Comparison of ENCODE assay signal across 8 mouse cellular contexts in the genomic region with DNA sequence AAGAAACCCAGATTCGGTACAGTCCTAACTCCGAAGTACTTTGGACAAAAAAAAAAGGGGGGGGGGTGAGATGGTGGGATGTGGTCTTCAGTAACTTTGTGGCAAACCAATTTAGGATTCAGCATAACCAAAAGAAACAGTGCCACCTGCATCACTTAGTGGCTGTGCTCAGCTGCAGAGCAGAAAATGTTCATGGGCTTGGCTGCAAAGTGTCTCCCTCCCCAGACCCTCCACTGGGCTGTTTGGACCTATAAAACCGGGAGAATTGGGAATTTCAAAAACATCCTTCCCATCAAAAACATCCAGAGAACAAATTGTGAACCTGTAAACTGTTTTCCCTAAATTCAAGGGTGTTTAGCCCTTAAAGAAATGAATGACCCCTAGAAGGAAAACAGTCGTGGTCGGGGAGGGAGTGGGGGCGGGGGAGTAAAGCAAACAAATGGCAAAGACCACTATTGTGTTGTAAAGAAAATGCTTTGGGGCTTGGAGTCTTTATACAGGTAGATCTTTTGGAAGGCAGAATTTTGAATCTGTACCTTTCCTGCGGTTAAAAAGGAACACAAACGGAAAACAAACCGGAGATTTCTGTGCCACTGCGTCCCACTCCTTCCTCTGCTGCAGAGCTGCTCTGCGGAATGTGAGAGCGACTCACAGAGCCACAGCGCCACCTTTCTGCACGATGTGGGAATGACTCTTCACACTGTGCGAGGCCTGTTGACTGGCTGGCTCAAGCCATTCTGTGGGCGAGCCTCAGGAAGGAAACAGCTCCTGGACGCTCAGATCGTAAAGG.
DNase-seq lines count a peak whose midpoint lies in the region; ATAC-seq and TF ChIP-seq lines count a peak whose summit lies in the region.

No protein-coding gene starts in this region.

- H3K9me3 ChIP-seq in forebrain, embryonic 10.5 days: no peaks in the 10 kb centered on the region
- no peaks in the 10 kb centered on the region for H3K9me3 ChIP-seq in heart, embryonic 15.5 days (replicated peaks)
- H3K9me3 ChIP-seq in liver, embryonic 14.5 days (ENCODE audit: control insufficient read depth, low read length): no peaks in the 10 kb centered on the region
- H3K9me3 ChIP-seq in neural tube, embryonic 11.5 days (ENCODE audit: control insufficient read depth, low read length): no peaks in the 10 kb centered on the region
- no peaks in the 10 kb centered on the region for H3K9me3 ChIP-seq in stomach, postnatal 0 days (ENCODE audit: control insufficient read depth, low read length)

- H3K27me3 ChIP-seq in forebrain, embryonic 10.5 days (ENCODE audit: poor library complexity, severe bottlenecking): no peaks in the 10 kb centered on the region
- no peaks in the 10 kb centered on the region for H3K27me3 ChIP-seq in heart, embryonic 15.5 days
- no peaks in the 10 kb centered on the region for H3K27me3 ChIP-seq in liver, embryonic 14.5 days (ENCODE audit: control insufficient read depth, insufficient read depth, low read length)
- H3K27me3 ChIP-seq in neural tube, embryonic 11.5 days (ENCODE audit: control insufficient read depth, insufficient read depth, low read length): no peaks in the 10 kb centered on the region
- no peaks in the 10 kb centered on the region for H3K27me3 ChIP-seq in stomach, postnatal 0 days (ENCODE audit: control insufficient read depth, insufficient read depth, low read length)

- peak; percentile 99 for TF ChIP-seq CTCF in liver, embryonic 14.5 days (IDR thresholded peaks at IDR 0.05; ENCODE audit: low read depth)
- peak; percentile 99 for TF ChIP-seq CTCF in stomach, postnatal 0 days (IDR thresholded peaks at IDR 0.05; ENCODE audit: low read depth)

- peak overlapping the region; percentile 79 for H3K27ac ChIP-seq in forebrain, embryonic 10.5 days
- H3K27ac ChIP-seq in heart, embryonic 15.5 days: 0 out of 2 replicates have a peak overlapping the region, but pooled peaks have one; percentile 44
- no peak overlapping the region for H3K27ac ChIP-seq in liver, embryonic 14.5 days
- H3K27ac ChIP-seq in neural tube, embryonic 11.5 days (ENCODE audit: low read depth, low read length): no peak overlapping the region
- H3K27ac ChIP-seq in stomach, postnatal 0 days (replicated peaks): no peak overlapping the region

- H3K9ac ChIP-seq in heart, embryonic 15.5 days: peak overlapping the region; percentile 44
- H3K9ac ChIP-seq in liver, embryonic 14.5 days (replicated peaks): no peak overlapping the region
- peak overlapping the region; percentile 33 for H3K9ac ChIP-seq in neural tube, embryonic 11.5 days (ENCODE audit: low read length)
- no peak overlapping the region for H3K9ac ChIP-seq in stomach, postnatal 0 days (ENCODE audit: low read length)

- peak overlapping the region; percentile 43 for H3K4me3 ChIP-seq in forebrain, embryonic 10.5 days
- H3K4me3 ChIP-seq in heart, embryonic 15.5 days: peak overlapping the region; percentile 53
- H3K4me3 ChIP-seq in liver, embryonic 14.5 days (ENCODE audit: insufficient read depth in 1 of 2, low read depth in 2 of 2, low read length in 2 of 2): peak overlapping the region in 1 of 2 experiments; percentile 35; a peak in 3 of 4 replicates
- peak overlapping the region; percentile 28 for H3K4me3 ChIP-seq in neural tube, embryonic 11.5 days (ENCODE audit: low read depth, low read length)
- H3K4me3 ChIP-seq in stomach, postnatal 0 days (ENCODE audit: low read depth, low read length): peak overlapping the region; percentile 40

- peak overlapping the region; percentile 61 for H3K4me2 ChIP-seq in heart, embryonic 15.5 days
- peak overlapping the region; percentile 60 for H3K4me2 ChIP-seq in liver, embryonic 14.5 days (ENCODE audit: low read depth)
- peak overlapping the region; percentile 45 for H3K4me2 ChIP-seq in neural tube, embryonic 11.5 days (ENCODE audit: low read depth)
- peak overlapping the region; percentile 61 for H3K4me2 ChIP-seq in stomach, postnatal 0 days (replicated peaks; ENCODE audit: low read depth)

- peak; percentile 93 for ATAC-seq in heart, embryonic 15.5 days (replicated peaks; ENCODE audit: insufficient number of reproducible peaks, insufficient read depth, low FRiP score, low read depth)
- ATAC-seq in liver, embryonic 14.5 days (ENCODE audit: insufficient read depth): peak; percentile 91
- ATAC-seq in neural tube, embryonic 11.5 days (ENCODE audit: insufficient read depth, low FRiP score, low TSS enrichment): peak; percentile 95
- ATAC-seq in stomach, postnatal 0 days (ENCODE audit: low FRiP score, low TSS enrichment): peak; percentile 97

- DNase-seq in CD4-positive, CD25-positive, alpha-beta regulatory T cell, adult 2 months (ENCODE audit: low read depth, low spot score): peak; percentile 70
- peak; percentile 75 for DNase-seq in c-Kit-positive CD71-negative TER-119-negative erythroid progenitor cells, embryonic 14.5 days (ENCODE audit: low read depth)
- DNase-seq in forebrain, embryonic 10.5 days (ENCODE audit: extremely low spot score, low spot score): peak; percentile 85
- peak; percentile 88 to 91 for DNase-seq in kidney, postnatal 25 days
- peak; percentile 57 to 61 (median 60) for DNase-seq in liver, embryonic 14.5 days (ENCODE audit: low read depth in 3 of 3, low spot score in 3 of 3)
- DNase-seq in neural tube, embryonic 11.5 days (ENCODE audit: low spot score): peak; percentile 90
- peak; percentile 89 for DNase-seq in stomach, postnatal 0 days (ENCODE audit: low spot score)

- no peak for TF ChIP-seq EP300 in liver, embryonic 14.5 days (IDR thresholded peaks at IDR 0.05; ENCODE audit: low read depth)
- TF ChIP-seq EP300 in stomach, postnatal 0 days (optimal IDR thresholded peaks at IDR 0.05): no peak

- H3K4me1 ChIP-seq in forebrain, embryonic 10.5 days: peaks cover 54% of the 10 kb centered on the region
- peaks cover 8% of the 10 kb centered on the region; the same call in 1 of the 2 replicates for H3K4me1 ChIP-seq in heart, embryonic 15.5 days (replicated peaks)
- H3K4me1 ChIP-seq in liver, embryonic 14.5 days (replicated peaks; ENCODE audit: control insufficient read depth in 2 of 2, insufficient read depth in 2 of 2, low read length in 1 of 2): peaks cover 0 to 10% of the 10 kb centered on the region in 2 experiments; a peak in 2 of 4 replicates
- peaks cover 5% of the 10 kb centered on the region; the same call in 1 of the 2 replicates for H3K4me1 ChIP-seq in neural tube, embryonic 11.5 days (ENCODE audit: control insufficient read depth, insufficient read depth, low read length)
- no peaks in the 10 kb centered on the region for H3K4me1 ChIP-seq in stomach, postnatal 0 days (replicated peaks; ENCODE audit: control insufficient read depth, insufficient read depth)

- 5% methylated on average over 18 of the region's 18 CpGs for WGBS in forebrain, embryonic 10.5 days
- WGBS in heart, embryonic 15.5 days: 7% methylated on average over 18 of the region's 18 CpGs
- 9% methylated on average over 18 of the region's 18 CpGs for WGBS in liver, embryonic 14.5 days (ENCODE audit: insufficient replicate concordance)
- 5% methylated on average over 18 of the region's 18 CpGs for WGBS in neural tube, embryonic 11.5 days
- WGBS in stomach, postnatal 0 days: 6% methylated on average over 18 of the region's 18 CpGs

- H3K36me3 ChIP-seq in forebrain, embryonic 10.5 days (replicated peaks): peaks cover 12% of the 10 kb centered on the region
- H3K36me3 ChIP-seq in heart, embryonic 15.5 days: no peaks in the 10 kb centered on the region; the same call in 1 of the 2 replicates
- no peaks in the 10 kb centered on the region for H3K36me3 ChIP-seq in liver, embryonic 14.5 days (replicated peaks; ENCODE audit: control insufficient read depth, insufficient read depth, low read depth)
- H3K36me3 ChIP-seq in neural tube, embryonic 11.5 days (ENCODE audit: control insufficient read depth, insufficient read depth, low read length): no peaks in the 10 kb centered on the region; the same call in 1 of the 2 replicates
- no peaks in the 10 kb centered on the region for H3K36me3 ChIP-seq in stomach, postnatal 0 days (ENCODE audit: control insufficient read depth, insufficient read depth, low read length)

Comparison
In these comparisons a context has a peak if more than half of its experiments do, and no peak if none do; other contexts are left out.
1. H3K27ac ChIP-seq: peak in forebrain, embryonic 10.5 days (single experiment) and heart, embryonic 15.5 days (single experiment); none in liver, embryonic 14.5 days (single experiment), neural tube, embryonic 11.5 days (single experiment) and stomach, postnatal 0 days (single experiment).
2. H3K9ac ChIP-seq: peak in heart, embryonic 15.5 days (single experiment) and neural tube, embryonic 11.5 days (single experiment); none in liver, embryonic 14.5 days (single experiment) and stomach, postnatal 0 days (single experiment).
3. Peak in every context shown above with its lines, with median percentiles within 50 percentile points of each other: DNase-seq, ATAC-seq and H3K4me2 ChIP-seq.